Mouse (Mus musculus) layer of hippocampus, adult 11-12 months (tissue): Measurements from ENCODE around the gene Rpp30.

Source experiments
- DNase-seq: peaks from one replicate; pipeline ENCODE4 v3.0.0; 2022; ENCODE audit warnings: low spot score

Rpp30 gene

DNA sequence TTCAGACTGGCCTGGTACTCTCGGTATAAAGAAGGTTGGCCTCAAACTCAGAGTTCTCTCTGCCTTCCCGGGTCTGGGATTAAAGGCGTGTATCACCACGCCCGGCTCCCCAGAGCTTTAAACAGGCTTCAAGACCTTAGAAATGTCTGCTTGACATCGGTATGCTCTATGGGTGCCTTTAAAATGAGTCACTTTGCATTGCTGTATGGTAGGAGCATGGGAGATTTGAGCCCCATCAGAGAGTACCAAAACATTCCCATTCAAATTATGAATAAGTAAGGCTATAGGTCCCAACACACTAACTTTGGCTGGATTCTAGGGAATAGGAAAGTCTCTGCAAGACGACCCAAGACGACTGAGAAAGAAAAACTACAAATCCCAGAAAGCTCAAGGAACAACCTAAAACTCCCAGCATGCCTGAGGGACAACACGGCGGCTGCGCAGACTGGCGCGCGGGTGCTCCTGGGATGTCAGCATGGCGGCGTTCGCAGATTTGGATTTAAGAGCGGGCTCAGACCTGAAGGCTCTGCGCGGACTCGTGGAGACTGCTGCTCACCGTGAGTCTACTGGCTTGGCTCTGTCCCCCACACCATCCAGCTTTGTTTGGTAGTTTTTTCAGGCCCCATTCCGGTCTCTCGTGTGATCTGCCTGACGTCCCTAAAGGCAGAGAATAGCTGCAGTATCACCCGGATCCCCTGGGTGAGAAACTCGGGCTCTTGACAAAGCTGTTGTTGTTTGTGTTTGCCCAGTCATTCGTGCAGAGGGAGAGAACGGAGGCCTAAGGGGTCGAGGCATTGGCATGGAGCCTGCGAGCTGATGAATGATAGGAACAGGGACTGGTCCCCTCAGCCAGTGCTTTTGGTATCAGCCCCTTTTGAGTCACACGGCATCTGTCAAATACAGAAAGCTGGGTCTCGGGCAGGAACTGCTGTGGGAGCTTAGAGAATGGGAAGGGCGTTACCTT is at the start of gene Rpp30:
Rpp30 (plus strand) TSS at position 455 of the 964 bp plus-strand sequence.
- DNase-seq: peak; percentile 86

DNA sequence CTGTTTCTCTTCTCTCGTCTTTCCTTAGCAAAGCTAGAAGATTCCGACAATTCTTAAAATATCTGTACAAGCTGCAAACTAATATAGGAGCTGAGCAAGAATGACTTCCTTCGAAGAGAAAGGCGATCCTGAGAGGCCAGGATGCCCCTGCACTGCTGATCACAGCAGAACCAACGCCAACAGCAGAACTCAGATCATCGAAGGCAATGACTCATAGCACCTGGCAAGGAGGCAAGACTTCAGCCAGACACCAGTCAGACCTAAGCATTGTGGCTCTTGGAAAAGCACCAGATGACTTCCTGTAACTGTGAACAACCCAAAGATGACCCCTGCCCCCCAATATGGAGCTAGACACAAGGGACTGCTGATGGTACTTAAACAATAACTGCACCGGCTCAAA is 37.5 kb upstream of the Rpp30 start:
- no peak for DNase-seq

DNA sequence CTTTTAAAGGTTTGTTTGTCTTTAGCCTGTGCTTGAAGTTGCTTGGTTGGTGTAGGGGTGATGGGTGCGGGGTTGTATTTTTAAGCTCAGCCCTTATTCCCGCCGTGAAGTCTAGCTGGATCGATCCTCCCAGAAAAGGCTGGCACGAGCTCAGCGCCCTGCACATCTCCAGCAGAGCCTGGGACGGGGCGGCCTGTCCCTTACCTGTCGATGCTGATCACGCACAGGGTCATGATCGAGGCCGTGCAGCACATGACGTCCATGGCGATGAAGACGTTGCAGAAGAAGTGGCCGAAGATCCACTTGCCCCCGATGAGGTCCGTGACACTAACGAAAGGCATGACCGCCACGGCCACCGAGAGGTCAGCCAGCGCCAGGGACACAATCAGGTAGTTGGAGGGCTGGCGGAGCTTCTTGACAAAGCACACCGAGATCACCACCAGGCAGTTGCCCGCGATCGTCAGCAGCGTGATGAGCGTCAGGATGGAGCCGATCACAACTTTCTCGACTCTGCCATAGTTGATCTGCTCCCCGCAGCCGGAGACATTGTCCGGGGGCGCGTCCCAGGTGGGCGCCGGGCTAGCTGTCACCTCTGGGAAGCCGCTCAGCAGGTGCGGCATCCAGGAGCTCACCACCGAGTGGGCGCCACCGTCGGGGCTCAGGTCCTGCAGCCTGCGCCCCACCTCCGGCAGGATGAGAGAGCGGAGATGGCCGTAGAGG is 26.9 kb upstream of the Rpp30 start:
- peak; percentile 8 for DNase-seq

DNA sequence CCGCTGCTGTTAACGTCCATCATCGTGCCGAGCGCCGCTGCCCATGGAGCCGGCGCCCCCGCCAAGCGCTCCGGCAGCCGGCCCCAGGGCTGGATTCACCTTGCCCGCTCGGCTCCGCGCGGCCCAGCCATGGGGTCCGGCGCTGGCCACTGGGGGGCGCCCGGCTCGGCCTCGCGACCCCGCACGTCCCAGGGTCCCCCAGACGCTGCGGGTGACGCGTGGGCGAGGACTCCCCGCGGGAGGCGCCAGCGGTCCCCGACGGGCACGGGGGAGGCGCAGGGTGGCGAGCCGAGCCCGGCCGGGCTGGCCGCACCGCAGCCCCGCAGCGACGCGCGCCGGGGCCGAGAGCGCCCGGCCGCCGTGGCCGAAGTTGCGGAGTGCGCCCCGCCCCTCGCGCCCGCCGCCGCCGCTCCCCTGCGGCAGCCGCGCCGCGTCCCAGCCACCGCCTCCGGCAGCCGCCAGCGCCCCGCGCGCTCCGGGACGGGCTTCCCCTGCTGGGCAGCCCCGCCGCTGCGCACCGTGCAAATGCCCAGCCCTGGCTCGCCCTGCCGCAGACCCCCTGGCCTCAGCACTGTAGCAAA is 26.2 kb upstream of the Rpp30 start, which contains the start of gene Htr7:
Htr7 (minus strand) TSS at position 277 of the 581 bp plus-strand sequence.
- peak; percentile 21 for DNase-seq

DNA sequence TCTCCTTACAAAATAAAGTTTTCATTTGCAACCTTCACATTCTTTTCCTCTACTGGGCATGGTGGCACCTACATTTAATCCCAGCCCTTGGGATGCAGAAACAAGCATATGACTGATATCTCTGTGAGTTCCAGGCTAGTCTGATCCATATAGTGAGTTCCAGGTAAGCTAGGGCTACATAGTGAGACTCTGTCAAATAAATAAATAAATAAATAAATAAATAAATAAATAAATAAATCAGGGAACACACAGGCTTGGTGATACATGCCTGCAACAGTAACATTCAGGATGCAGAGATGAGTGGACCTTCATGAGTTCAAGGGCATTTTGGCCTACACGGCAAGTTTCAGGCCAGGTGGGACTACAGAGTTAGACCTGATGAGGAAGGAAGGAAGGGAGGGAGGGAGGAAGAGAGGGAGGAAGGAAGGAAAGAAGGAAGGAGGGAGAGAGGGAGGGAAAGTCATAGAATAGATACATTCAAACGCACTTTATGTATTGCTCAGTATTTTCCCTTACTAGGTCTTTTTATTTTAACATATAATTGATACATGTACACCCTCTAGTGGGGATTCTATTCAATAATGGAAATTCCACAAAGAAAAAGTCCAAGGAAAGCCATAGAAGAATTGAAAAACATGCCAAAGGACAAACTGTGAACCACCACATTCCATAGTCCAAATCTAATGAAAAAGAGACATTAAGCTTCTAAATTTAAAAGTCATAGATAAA is 20.6 kb upstream of the Rpp30 start:
- no peak for DNase-seq

DNA sequence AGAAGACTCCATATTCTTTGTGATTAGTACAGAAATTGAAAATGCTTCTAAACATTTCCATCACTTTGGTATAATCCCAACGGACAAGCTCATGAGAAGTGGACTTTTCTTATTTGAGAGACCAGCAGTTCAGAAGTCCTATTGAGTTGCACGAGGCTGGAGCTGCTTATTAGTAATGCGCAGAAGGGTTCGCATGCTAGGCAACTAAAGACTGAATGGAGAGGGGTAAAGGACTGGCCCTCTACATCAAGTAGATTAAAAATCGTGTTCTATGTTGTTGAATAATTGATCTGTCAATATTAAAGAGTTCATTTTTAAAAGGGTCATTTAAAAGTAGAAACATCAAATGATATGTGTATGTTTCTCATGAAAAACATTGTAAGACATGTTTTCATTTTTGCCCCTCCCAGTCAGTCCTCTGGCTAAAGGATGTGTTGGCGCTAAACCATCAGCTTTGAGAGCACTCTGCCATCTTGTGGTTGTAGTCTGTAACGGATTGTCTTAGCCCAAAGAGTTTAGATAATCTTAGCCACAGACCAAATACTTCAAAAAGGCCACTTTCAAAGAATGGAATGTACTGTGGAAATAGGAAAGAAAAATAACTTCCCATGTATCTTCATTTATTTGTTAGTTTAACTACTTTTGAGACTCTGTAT is 782 bp upstream of the Rpp30 start:
- DNase-seq: peak; percentile 66

DNA sequence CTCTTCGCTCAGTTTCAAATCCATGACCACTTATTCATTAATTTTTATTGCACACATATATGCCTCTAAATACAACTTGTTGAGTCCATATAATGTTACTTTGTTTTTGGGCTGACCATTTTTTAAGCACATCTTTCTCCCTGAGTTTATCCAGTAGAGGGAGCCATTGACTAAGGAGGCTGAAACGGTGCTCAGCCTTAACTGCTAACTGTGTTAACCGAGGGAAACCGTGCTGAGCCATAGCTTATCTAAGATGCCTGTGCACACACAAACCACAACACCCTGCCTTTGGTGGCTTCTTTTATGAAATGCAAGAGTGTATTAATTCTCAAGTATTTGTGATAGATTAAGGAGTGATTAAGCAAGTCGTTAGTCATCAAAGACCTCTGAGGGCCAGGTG is 7.3 kb downstream of the Rpp30 start:
- no peak for DNase-seq

DNA sequence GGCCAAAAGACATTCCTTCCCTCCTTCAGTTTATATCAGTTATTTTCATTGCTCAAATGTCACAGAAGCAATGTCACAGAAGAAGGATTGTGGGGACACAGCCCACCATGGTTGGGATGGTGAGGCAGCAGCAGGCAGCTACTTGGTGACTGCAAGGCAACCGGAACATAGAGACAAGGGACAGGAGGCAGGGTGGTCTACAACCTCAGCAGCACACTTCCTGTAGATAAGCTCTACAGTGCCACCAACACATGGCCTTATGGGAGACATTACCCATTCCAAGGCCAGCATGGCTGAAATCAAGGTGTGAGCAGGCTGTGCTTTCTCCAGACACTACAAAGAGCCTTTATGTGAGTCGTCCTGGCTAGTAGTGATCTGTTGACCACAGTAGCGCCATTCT is 13.7 kb downstream of the Rpp30 start:
- DNase-seq: no peak

DNA sequence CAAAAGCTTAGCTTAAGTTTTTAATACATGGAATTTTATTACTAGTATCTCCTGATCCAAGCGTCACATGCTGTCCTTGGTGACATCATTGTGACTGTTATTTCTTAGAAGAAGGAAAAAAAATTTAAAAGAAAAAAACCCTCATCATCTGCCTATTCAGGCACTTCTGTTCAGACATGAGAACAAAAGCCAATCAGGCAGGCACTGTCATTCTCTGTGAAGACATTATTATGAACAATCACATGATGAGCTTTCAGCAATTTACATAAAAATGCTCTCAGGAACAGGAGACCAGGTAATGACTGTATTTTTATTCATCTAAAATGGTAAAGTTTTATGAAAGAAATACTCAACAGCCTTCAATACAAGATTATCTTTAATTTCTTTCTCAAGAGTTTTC is 14.7 kb downstream of the Rpp30 start:
- no peak for DNase-seq

DNA sequence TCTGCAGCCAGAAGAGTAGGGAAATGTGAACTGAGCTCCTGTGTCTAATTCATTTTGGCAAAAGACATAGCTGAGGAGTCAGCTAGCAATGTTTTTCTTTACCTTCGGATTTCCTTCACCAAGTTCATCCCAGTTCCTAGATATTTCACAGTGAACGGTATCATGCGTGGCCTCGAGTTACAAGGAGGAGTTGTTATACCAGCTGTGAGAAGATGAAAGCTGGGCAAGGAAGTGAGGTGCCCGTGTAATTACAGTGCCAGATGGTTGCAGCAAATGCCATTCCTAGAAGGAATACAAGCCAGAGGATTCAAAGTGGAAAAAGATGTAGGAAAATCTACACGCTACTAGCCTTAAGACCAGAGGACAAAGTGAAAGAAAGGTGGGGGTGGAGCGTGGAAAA is 15.4 kb downstream of the Rpp30 start:
- DNase-seq: no peak

DNA sequence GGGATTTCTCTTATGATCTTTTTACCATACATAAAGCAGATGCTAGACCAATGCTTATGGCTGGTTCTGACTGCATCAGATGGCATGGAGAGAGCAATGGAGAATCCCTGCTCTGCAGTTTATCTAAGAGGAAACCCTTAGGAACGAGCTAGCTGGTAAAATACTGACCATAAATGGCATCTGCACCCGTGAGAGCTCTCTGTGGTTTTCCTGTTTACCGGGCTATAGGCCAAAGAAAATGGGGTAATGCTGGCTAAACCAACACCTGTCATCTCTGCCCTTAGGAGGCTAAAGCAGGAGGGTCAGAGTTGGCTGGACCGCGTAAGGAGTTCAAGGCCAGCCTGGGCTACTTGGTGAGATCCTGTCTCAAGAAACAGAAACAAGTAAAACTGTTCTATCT is 20.4 kb downstream of the Rpp30 start:
- DNase-seq: no peak

DNA sequence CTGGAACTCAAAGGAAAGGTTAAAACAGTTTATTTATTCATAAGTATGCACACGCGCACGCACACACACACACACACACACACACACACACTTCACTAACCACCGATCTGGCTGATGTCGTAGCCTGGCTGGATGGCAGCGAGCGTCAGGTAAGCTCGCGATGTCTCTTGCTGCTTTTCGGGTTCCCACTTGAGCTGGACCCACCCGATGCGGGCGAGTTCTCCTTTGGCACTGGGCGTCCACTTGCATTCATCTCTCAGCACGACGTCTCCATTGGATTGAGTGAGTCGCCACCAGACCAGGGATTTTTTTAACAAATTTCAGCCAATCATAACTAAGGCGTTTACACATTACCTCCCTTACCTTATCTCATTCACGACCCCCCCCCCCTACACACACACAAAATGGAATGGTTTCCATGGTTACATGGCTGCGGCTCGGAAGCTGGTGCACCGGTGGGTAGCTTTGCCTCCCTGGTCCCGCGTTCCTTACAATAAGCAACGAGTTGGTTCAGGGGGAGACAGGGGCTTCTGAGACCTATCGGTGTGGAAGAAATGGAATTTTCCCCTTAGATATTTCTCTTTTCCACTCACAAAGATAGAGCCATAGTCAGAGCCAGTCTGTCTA is 25.9 kb downstream of the Rpp30 start:
- DNase-seq: no peak

DNA sequence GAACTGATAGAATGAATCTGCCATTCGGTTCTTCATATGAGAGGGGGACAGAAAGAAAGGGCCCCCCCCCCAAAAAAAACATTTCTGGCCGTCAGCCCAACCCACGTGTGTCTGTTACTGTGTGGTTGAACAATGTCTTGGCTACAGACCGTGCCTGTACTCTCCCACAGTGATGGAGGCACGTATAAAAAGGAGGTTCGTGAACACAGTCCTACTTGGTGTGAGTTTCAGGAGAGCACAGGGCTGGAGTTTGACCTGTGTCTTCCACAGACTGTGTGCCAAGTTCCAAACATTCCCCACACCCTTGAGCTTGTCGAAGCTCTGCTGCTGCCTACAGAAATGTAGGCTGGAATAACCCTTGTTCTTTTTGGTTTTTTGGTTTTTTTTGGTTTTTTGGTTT is 26.9 kb downstream of the Rpp30 start:
- DNase-seq: no peak

DNA sequence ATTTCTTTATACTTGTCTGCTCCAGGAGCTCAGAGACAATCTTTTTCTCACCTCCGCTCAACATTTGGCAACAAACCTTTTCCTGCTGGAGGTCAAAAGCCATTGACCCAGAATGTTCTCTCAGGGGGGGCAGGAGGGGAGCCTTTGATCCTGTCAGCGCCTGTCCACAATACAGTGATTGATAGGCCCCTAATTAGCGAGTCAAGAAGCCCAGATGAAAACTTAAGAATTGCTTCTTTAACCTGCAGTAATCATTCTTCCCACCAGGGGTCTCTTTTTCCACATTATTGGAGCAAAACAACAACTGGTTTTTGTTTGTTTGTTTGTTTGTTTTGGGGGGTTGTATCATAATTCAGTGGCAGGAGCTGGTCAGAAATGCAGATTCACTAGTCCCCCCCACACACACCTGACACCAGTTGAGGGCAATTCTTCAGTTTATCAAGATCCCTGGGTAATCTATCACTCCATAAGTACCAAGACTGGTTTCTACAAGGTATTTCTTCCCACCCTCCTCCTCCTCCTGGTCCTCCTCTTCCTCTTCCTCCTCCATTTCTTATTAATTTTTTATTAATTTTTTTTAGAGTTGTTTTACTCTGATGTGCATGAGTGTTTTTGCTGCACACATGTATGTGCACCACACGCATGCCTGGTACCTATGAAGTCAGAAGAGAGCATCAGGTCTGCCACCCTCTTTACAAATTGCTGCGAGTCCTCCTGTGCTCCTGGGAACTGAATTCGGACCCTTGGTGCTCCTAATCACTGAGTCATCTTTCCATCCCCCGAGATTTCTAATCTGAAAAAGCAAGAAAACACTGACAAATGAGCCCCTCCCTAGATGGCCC is 27.8 kb downstream of the Rpp30 start:
- peak; percentile 40 for DNase-seq

DNA sequence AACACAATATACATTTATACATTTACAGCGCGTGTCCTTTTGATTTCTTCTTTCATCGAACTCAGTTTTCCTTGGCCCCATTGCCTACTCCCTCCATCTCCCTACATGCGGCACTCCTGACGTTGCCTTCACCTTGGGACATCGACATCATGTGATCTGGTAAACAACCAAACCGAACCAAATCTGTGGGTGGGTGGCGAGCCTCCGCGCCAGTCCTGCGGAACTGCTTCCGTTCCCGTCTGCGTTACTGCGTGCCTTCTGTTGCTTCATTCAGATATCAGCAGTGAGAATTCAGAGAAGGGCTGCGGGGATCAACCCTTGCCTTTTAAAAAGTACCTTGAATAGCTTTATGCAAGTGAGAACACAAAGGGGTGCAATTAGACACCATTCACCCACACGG is 28.5 kb downstream of the Rpp30 start:
- peak; percentile 42 for DNase-seq

DNA sequence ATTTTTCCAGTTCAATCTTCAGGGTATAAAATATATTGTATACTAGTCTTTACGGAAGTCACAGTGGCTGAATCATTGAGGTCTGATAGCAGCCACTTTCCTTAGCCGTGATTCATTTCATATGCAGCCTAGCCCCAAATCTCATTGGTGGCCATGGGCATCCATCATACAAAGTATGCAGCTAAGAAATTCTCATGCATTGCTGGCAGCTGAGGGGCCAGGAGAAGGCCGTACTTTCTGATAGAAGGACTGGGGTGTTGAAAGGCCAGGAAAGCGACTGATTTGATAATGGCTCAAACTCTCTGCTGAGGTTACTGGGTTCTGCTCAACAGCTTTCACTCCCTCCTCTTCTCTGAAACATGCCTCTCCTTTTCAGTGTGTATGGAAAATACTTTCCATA is 32.7 kb downstream of the Rpp30 start:
- DNase-seq: no peak

DNA sequence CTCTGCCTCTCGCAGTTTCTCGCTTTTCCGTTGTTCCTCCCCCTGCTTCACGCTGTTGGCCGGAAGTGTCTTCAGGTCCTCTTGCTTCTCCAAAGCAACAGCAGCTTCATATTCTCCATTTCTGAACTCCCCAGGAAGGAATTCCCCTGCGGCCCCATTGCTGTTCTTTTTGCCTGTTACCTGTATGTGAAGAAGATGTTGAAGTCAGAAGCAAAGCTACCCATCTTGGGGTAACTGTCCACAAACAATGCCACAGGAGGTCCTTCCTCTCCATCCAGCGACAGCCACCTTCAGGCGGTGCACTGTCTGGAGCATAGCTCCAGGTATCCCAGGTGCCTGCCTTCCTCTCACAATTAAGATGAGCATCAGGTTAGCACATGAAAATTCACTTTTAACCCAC is 35.7 kb downstream of the Rpp30 start:
- DNase-seq: no peak

DNA sequence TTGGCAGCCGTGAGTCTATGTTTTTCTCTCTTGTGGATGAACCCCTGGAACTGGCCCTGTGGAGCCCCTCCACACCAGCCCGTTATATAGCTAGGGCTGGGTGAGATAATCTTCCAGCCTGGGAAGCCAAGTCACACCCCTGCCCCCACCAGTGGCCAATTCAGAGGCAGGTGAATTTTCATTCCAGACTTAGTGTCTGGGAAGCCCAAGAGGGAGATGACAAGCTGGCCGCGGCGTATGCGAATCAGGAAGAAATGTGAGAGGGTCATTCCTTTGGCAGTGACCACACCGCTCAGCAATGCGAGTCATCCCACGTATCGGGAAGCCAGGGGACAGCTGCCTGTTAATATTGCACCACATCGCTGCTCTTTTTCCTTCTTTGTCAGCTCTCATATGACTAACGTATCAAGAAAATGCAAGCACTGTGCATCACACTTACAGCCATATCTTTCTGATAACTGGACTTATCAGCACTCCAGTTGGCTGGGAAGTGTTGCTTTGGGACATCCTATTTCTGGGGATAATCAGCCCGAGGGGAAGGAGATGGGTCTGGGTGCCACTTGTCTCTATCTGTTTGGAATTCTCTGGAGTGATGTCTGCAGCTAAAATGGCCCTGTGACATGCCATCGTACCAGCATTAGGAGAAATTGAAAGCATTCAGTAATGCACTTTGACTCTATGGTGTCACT is 36.4 kb downstream of the Rpp30 start, which contains the start of gene Ankrd1:
Ankrd1 (minus strand) TSS at position 317 of the 689 bp plus-strand sequence.
- DNase-seq: no peak

DNA sequence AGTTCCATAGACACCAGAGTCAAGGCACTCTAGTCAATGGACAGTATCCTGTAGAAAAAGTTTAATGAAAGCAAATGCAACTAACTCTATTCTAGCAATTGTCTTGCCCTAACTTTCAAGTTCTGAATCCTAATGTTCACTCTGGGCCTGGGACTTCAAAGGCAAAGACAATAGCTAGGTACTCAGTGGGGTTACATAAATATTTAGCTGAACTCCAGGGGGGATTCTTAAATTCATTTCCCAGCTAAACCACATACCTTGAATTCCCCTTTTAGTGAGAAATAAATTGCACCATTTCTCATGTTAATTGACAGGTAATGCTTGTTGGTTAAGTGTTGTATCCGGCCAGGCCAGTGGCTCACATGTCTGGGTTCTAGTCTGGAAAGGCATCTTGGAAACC is 40.7 kb downstream of the Rpp30 start:
- no peak for DNase-seq
